Mouse (Mus musculus) intestine, embryonic 15.5 days (tissue): ENCODE data around the gene Taok3. TPM values are rescaled to one million over a fixed set of nuclear protein-coding genes. Genes with fewer than 3 reads are reported as not detected.

Source experiments
- ATAC-seq: fragments of 200-750 bp; cut with Nextera tagmentation; 2 replicates; pipeline ENCODE4 v1.8.0; 2017; ENCODE audit warnings: moderate TSS enrichment, moderate library complexity
- H3K27ac ChIP-seq: fragments of 300-500 bp; sonication (generic); 2 replicates; pipeline ENCODE4 v1.5.1; 2015; ENCODE audit warnings: mild to moderate bottlenecking, inconsistent platforms
- H3K27me3 ChIP-seq: fragments of 300-500 bp; sonication (generic); replicated peaks from 2 replicates; pipeline ENCODE4 v1.6.1; 2015; ENCODE audit warnings: inconsistent platforms
- H3K36me3 ChIP-seq: fragments of 300-500 bp; sonication (generic); 2 replicates; pipeline ENCODE4 v1.6.1; 2015; ENCODE audit warnings: inconsistent platforms
- H3K4me1 ChIP-seq: fragments of 300-500 bp; sonication (generic); replicated peaks from 2 replicates; pipeline ENCODE4 v1.6.1; 2015; ENCODE audit warnings: inconsistent platforms
- H3K4me2 ChIP-seq: fragments of 300-500 bp; sonication (generic); replicated peaks from 2 replicates; pipeline ENCODE4 v1.6.1; 2015; ENCODE audit warnings: mild to moderate bottlenecking, inconsistent platforms
- H3K4me3 ChIP-seq: fragments of 300-500 bp; sonication (generic); replicated peaks from 2 replicates; pipeline ENCODE4 v1.5.1; 2015; ENCODE audit warnings: inconsistent platforms
- H3K9ac ChIP-seq: fragments of 300-500 bp; sonication (generic); 2 replicates; pipeline ENCODE4 v1.6.1; 2015; ENCODE audit warnings: inconsistent platforms
- H3K9me3 ChIP-seq: fragments of 300-500 bp; sonication (generic); 2 replicates; pipeline ENCODE4 v1.6.1; 2016; ENCODE audit warnings: inconsistent platforms
- WGBS: fragments of 180-500 bp; shearing (Covaris S2); methylation state at CpG from one replicate; pipeline ENCODE4 v1.1.7; 2015; 5-methylcytosine and 5-hydroxymethylcytosine counted together
- polyA plus RNA-seq: library from polyadenylated mRNA; unstranded; fragments of >200 nt; fragmentation: Nextera tagmentation; extraction: Ambion mirVana; gene quantifications from 2 replicates; pipeline ENCODE4 v1.2.1, GENCODE M21; 2015

Taok3 gene
- polyA plus RNA-seq, 1 experiment from 2014 or later: 44.9 TPM

DNA sequence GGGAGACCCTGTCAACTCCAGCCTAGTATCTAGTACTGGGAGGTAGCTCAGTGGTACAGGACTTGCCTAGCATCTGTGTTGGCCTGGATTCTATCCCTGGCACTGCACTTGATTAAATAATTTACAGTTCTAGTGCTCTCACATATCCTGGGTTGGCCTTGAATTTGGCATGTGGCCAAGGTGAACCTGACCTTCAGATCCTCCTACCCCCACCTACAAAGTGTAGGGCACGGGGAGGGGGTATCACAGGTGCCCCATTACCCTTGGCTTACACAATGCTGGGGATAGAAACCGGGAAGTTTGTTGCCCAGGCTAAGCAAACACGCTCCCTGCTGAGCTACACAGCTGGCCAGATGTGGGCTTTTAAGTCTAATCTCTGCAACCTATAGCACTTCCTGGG lies 183.0 kb downstream of the Taok3 start:
- Histone ChIP-seq H3K27me3 (no peaks in the 10 kb centered on the region), H3K4me2 (no peak overlapping the region), H3K9me3 (no peaks in the 10 kb centered on the region), H3K27ac (no peak overlapping the region), H3K36me3 (no peaks in the 10 kb centered on the region), H3K4me3 (no peak overlapping the region), H3K4me1 (no peaks in the 10 kb centered on the region), H3K9ac (no peak overlapping the region)
- WGBS: 60% methylated on average over 3 of the region's 3 CpGs
- ATAC-seq: peak; percentile 56

DNA sequence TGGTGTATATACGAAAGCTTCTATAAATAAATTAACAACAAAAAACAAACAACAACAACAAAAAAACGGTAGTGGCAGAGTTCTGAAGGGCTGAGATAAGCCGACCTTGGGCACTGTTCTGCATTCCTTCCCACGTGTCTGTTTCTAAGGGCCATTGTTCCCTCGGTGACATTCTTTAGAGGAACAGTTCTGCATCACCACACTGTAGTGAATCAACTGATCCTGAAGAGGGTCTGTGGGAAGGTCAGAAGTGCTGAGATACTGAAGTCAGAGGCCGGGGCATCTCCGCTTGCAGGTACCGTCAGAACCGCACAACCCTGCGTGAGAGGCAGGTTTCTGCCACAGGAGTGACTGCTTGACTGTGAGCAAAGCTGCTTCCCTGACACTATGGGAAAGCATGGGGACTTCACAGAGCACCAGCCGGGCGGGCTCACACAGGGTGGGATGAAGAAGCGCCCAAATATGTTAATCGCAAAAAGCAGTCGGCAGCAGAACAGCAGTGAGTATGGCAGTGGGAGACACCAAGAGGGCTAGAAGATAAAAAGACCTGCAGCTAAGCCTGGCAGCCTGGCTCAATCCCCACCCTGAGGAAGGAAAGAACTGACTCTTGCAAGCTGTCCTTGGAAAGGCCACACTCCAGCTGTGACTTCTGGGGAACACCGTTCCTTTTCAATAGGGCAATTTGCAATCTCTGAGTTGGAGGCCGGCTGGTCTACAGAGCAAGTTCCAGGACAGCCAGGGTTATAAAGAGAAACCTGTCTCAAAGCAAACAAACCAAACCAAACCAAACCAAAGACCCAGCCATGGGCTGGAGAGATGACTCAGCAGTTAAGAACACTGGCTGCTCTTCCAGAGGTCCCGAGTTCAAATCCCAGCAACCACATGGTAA lies 184.0 kb downstream of the Taok3 start:
- no peaks in the 10 kb centered on the region for H3K36me3 ChIP-seq
- peak; percentile 54; the same call in 1 of the 2 replicates for ATAC-seq
- no peak overlapping the region for H3K27ac ChIP-seq
- no peak overlapping the region for H3K4me2 ChIP-seq
- H3K9ac ChIP-seq: no peak overlapping the region
- H3K4me3 ChIP-seq: no peak overlapping the region
- no peaks in the 10 kb centered on the region for H3K27me3 ChIP-seq
- H3K4me1 ChIP-seq: no peaks in the 10 kb centered on the region
- 51% methylated on average over 18 of the region's 18 CpGs for WGBS
- no peaks in the 10 kb centered on the region for H3K9me3 ChIP-seq

DNA sequence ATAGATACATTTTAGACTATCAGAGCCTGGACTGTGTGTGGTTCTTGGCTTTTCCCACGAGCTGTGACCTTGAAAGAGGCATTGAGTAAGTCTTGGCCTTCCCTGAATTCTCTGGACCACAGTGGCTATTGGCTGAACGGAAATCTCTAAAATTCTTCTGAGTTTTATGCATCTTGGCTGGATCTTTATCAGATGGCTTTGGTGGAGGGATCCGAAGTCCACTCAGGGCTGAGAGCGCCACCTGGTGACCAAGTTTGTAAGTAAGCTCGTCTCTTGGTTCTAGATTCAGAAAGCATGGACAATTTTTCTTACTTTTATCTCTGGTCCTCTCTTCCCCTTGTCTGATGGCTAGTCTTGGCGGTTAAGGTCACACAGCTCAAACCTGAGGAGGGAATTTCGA lies 185.0 kb downstream of the Taok3 start:
- ATAC-seq: 0 out of 2 replicates have a peak, but pooled peaks have one; percentile 5
- 67% methylated on average over 7 of the region's 7 CpGs for WGBS
- no peaks in the 10 kb centered on the region for H3K27me3 ChIP-seq

GRCm38 (mm10) chr5:117305754-117306153 lies 185.8 kb downstream of the Taok3 start:
- H3K4me1 ChIP-seq: no peaks in the 10 kb centered on the region
- H3K27ac ChIP-seq: no peak overlapping the region
- H3K4me2 ChIP-seq: no peak overlapping the region
- no peak for ATAC-seq
- H3K36me3 ChIP-seq: no peaks in the 10 kb centered on the region
- H3K4me3 ChIP-seq: no peak overlapping the region
- WGBS: 86% methylated on average over 5 of the region's 5 CpGs
- no peaks in the 10 kb centered on the region for H3K27me3 ChIP-seq
- no peak overlapping the region for H3K9ac ChIP-seq
- no peaks in the 10 kb centered on the region for H3K9me3 ChIP-seq

More for the DNA sequence above, 185.0 kb downstream of the Taok3 start:
- H3K4me3 ChIP-seq: no peak overlapping the region
- no peak overlapping the region for H3K27ac ChIP-seq
- H3K4me1 ChIP-seq: no peaks in the 10 kb centered on the region
- H3K4me2 ChIP-seq: no peak overlapping the region
- H3K9ac ChIP-seq: no peak overlapping the region
- H3K36me3 ChIP-seq: no peaks in the 10 kb centered on the region
- no peaks in the 10 kb centered on the region for H3K9me3 ChIP-seq

GRCm38 (mm10) chr5:117306826-117307225 lies 186.9 kb downstream of the Taok3 start:
- ATAC-seq: no peak
- WGBS: 99% methylated on average over 2 of the region's 2 CpGs
- Histone ChIP-seq H3K36me3 (no peaks in the 10 kb centered on the region), H3K4me3 (no peak overlapping the region), H3K4me2 (no peak overlapping the region), H3K9ac (no peak overlapping the region), H3K9me3 (no peaks in the 10 kb centered on the region), H3K4me1 (no peaks in the 10 kb centered on the region), H3K27ac (no peak overlapping the region), H3K27me3 (no peaks in the 10 kb centered on the region)

GRCm38 (mm10) chr5:117307699-117308098 lies 187.8 kb downstream of the Taok3 start:
- H3K4me2 ChIP-seq: no peak overlapping the region; the same call in 1 of the 2 replicates
- H3K27me3 ChIP-seq: no peaks in the 10 kb centered on the region
- ATAC-seq: peak; percentile 66
- WGBS: 26% methylated on average over 11 of the region's 11 CpGs
- no peaks in the 10 kb centered on the region for H3K9me3 ChIP-seq
- H3K36me3 ChIP-seq: no peaks in the 10 kb centered on the region
- no peaks in the 10 kb centered on the region for H3K4me1 ChIP-seq
- no peak overlapping the region for H3K27ac ChIP-seq
- no peak overlapping the region for H3K4me3 ChIP-seq
- no peak overlapping the region for H3K9ac ChIP-seq

DNA sequence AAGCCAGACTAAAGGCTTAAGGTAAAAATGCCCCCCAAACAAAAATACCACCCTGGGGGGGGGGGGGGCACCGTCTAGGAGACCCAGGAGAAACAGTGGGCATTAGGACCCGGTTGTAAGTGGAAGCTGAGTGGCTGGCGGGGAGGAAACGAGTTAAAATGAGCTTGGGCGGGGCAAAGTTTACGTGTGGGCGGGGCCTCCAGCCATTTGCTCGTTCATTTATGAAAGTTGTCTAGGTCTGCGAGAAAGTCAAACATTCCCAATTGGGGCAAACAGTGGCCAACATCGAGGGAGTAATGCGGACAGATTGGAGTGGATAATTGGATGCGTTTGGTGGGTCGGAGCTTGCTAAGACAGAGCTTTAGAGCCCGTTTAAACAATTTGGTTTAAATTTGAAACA lies 193.5 kb downstream of the Taok3 start:
- Histone ChIP-seq H3K36me3 (no peaks in the 10 kb centered on the region), H3K9me3 (no peaks in the 10 kb centered on the region), H3K9ac (no peak overlapping the region; the same call in 1 of the 2 replicates), H3K4me2 (peak overlapping the region; percentile 60), H3K27me3 (no peaks in the 10 kb centered on the region), H3K4me3 (peak overlapping the region; percentile 25), H3K4me1 (peaks cover 20% of the 10 kb centered on the region; the same call in 1 of the 2 replicates), H3K27ac (peak overlapping the region; percentile 71; the same call in 1 of the 2 replicates)
- 7% methylated on average over 13 of the region's 14 CpGs for WGBS
- ATAC-seq: peak; percentile 52; the same call in 1 of the 2 replicates

GRCm38 (mm10) chr5:117313909-117314308 lies 194.0 kb downstream of the Taok3 start:
- Histone ChIP-seq H3K4me2 (peak overlapping the region; percentile 60), H3K36me3 (no peaks in the 10 kb centered on the region), H3K27me3 (no peaks in the 10 kb centered on the region), H3K4me3 (peak overlapping the region; percentile 25), H3K27ac (peak overlapping the region; percentile 71), H3K9ac (peak overlapping the region; percentile 28; the same call in 1 of the 2 replicates), H3K4me1 (peaks cover 20% of the 10 kb centered on the region; the same call in 1 of the 2 replicates), H3K9me3 (no peaks in the 10 kb centered on the region)
- WGBS: 30% methylated on average over 10 of the region's 10 CpGs
- peak; percentile 26; the same call in 1 of the 2 replicates for ATAC-seq

DNA sequence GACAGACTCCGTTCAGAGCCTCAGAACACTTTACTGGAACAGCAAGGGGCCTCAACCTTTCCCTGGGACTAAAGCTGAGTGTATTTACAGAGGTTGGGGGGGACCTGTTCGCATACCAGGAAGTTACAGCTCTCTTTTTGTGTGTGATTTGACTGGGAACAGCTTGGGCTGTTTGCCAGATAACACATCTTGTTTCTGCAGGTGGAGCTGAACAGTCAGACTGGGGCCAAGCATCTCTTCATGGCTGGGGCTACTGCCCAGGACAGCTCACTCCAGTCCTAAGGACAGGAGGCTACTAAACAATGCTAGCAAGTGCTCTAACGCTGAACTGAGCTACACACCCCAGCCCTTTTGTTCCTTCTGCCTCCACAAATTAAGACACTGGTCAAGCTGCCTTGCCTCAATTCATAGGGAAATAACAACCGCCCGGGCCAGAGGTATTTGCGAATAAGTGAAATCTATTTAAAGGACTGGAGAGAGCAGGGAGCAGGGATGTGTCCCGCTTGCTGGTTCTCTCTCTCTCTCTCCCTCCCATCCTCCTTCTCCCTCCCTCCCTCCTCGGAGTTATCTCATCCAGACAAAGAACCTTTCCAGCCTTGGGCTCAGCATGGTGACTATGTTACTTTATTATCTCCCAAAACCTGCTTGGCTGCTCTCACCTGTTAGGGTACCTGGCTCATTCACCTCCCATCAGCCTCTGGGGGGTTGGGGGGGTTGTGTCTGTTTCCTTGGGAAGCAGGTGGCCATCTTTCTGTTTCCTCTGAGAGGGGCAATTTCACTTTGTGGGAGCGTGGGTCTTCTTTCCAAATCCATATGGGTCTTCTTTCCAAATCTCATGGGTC lies 194.9 kb downstream of the Taok3 start:
- Histone ChIP-seq H3K4me3 (no peak overlapping the region), H3K4me2 (peak overlapping the region; percentile 60), H3K9me3 (no peaks in the 10 kb centered on the region), H3K27ac (peak overlapping the region; percentile 71), H3K27me3 (no peaks in the 10 kb centered on the region), H3K4me1 (peaks cover 20% of the 10 kb centered on the region; the same call in 1 of the 2 replicates), H3K9ac (no peak overlapping the region), H3K36me3 (no peaks in the 10 kb centered on the region)
- 19% methylated on average over 9 of the region's 9 CpGs for WGBS
- peak; percentile 60 for ATAC-seq

DNA sequence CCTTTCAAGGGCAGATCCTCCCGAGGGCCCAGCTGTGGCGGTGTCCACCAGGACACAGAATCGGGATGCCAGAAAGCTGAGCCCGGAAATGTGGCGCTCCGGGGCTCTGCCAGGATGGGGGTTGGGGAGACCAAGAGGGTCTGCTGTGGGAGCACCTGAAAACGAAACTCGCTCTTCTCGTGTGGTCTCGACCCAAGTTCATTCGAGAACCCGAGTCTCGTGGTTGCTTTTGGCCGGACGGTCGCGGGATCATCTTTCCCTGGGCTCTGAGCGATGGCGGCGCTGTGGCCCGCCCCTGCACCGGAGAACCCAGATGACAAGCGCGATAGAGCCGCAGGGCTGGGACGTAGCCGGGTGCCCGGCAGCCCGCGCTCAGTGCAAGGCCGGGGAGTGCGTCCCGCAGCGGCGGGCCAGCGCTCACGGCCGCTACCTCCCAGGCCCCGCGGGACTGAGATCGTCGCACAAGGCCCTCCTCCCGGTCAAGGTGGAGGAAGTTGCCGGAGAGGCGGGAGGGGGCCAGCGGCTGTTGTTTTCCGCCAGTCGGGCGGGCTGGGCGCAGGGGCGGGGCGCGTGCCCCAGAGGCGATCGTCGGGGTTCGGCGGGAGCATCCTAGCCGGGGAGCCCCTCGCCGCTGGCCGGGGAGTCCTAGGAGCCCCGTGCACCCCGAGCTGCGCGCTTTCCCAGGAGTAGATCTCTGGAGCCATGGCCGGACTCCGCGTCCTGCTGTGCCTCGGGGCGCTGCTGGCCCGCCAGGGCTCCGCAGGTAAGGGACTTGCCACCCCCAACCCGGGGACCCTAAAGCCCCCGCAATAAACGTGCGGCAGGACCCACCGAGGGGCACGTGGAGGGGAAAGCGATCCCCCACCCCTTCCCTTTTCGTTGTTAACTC lies 199.1 kb downstream of the Taok3 start, which contains the start of gene Vsig10:
Gene Vsig10 (plus strand): TSS at position 343 of the 889 bp plus-strand sequence.
- Histone ChIP-seq H3K9ac (peak within 1 kb of the TSS; percentile 88), H3K36me3 (no peaks in the 10 kb centered on the region), H3K27me3 (no peaks in the 10 kb centered on the region), H3K4me2 (peak within 1 kb of the TSS; percentile 89), H3K4me3 (peak within 1 kb of the TSS; percentile 83), H3K4me1 (peaks cover 18% of the 10 kb centered on the region; the same call in 1 of the 2 replicates), H3K9me3 (no peaks in the 10 kb centered on the region), H3K27ac (peak within 1 kb of the TSS; percentile 92)
- peak; percentile 79 for ATAC-seq
- under 1% methylated on average over 81 of the region's 81 CpGs for WGBS

DNA sequence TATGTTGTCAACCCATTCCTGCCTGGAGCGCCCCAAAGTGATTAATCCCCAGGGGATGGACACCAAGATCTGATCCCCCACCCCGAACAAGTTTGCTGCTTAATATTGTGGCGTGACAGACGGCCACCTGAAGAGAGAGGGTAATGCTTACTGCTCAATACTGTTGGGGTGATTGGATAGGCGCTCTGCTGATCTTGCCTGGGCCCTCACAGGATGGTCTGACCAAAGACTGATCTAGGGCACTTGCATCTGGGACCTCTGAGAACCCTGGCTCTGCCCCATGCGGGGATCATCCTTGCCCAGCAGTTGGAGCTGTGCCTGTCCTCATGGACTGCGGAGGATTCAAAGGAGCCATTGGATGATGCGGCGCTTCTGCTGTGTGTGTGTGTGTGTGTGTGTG lies 203.8 kb downstream of the Taok3 start:
- Histone ChIP-seq H3K9me3 (no peaks in the 10 kb centered on the region), H3K4me3 (no peak overlapping the region), H3K36me3 (no peaks in the 10 kb centered on the region), H3K4me1 (peaks cover 5% of the 10 kb centered on the region; the same call in 1 of the 2 replicates), H3K9ac (no peak overlapping the region), H3K27me3 (no peaks in the 10 kb centered on the region), H3K27ac (no peak overlapping the region), H3K4me2 (no peak overlapping the region)
- 90% methylated on average over 9 of the region's 9 CpGs for WGBS
- ATAC-seq: no peak
